Mouse (Mus musculus): ENCODE results near the gene Ophn1. TPM values are rescaled to one million over a fixed set of nuclear protein-coding genes. Genes with fewer than 3 reads are reported as not detected.

The Ophn1 gene
- polyA plus RNA-seq, 1 experiment from 2014 or later = 9.1 TPM

- Histone ChIP-seq H3K27ac (no peak overlapping the region), H3K36me3 (no peaks in the 10 kb centered on the region), H3K9me3 (no peaks in the 10 kb centered on the region), H3K4me1 (no peaks in the 10 kb centered on the region), H3K4me3 (no peak overlapping the region), H3K27me3 (ENCODE audit: insufficient read depth, poor library complexity, severe bottlenecking) (no peaks in the 10 kb centered on the region)
- 82% methylated on average over 2 of the region's 2 CpGs for WGBS
- no peak for DNase-seq (ENCODE audit: low spot score)
These were observed 375.5 kb downstream of the Ophn1 start for GRCm38 (mm10) chrX:98515329-98515728.

GRCm38 (mm10) chrX:98514359-98514904, 376.4 kb downstream of the Ophn1 start:
- 71% methylated on average over 3 of the region's 3 CpGs for WGBS
- no peak for DNase-seq (ENCODE audit: low spot score)

More at GRCm38 (mm10) chrX:98514359-98514904, 376.4 kb downstream of the Ophn1 start:
- no peak overlapping the region for H3K27ac ChIP-seq
- H3K36me3 ChIP-seq = no peaks in the 10 kb centered on the region
- H3K9me3 ChIP-seq = no peaks in the 10 kb centered on the region
- no peaks in the 10 kb centered on the region for H3K4me1 ChIP-seq
- no peak overlapping the region for H3K4me3 ChIP-seq
- H3K27me3 ChIP-seq (ENCODE audit: insufficient read depth, poor library complexity, severe bottlenecking) = no peaks in the 10 kb centered on the region

Small RNA genes lying within 50 kb of the gene (microRNA-seq; reads per million reads assigned to microRNA genes)
- gene Gm27554 = not detected

Other genes starting within 250 kb of the Ophn1 start
- 19.1 and 24.6 TPM in 2 replicates for gene Yipf6, start 45.3 kb upstream of the Ophn1 start, polyA plus RNA-seq (2016; fragmentation: Nextera tagmentation; extraction: Ambion mirVana)
- gene Stard8, start 112.2 kb upstream of the Ophn1 start, polyA plus RNA-seq (2016; fragmentation: Nextera tagmentation; extraction: Ambion mirVana) = 19.7 and 23.1 TPM in 2 replicates
- gene Efnb1, start 245.1 kb upstream of the Ophn1 start, polyA plus RNA-seq (2016; fragmentation: Nextera tagmentation; extraction: Ambion mirVana) = 20.3 and 33.1 TPM in 2 replicates